Mouse (Mus musculus): ENCODE data around the gene Trim9. TPM values are rescaled to one million over a fixed set of nuclear protein-coding genes. Genes with fewer than 3 reads are reported as not detected.

The Trim9 gene
- polyA plus RNA-seq, 1 experiment from 2014 or later: 0.89 TPM

GRCm38 (mm10) chr12:70350490-70350889 lies 3.1 kb upstream of the Trim9 start:
- 76% methylated on average over 4 of the region's 4 CpGs for WGBS
- H3K36me3 ChIP-seq (ENCODE audit: control insufficient read depth, insufficient read depth): no peaks in the 10 kb centered on the region
- H3K4me3 ChIP-seq (ENCODE audit: low read depth, low read length): no peak overlapping the region
- no peak overlapping the region for H3K27ac ChIP-seq (ENCODE audit: low read depth, low read length)
- no peak for ATAC-seq
- H3K9me3 ChIP-seq (ENCODE audit: control insufficient read depth): no peaks in the 10 kb centered on the region
- H3K4me1 ChIP-seq (replicated peaks; ENCODE audit: control insufficient read depth, insufficient read depth, low read length): 0 out of 2 replicates have a peak, but pooled peaks cover 4% of the 10 kb centered on the region
- no peak overlapping the region for H3K4me2 ChIP-seq (replicated peaks; ENCODE audit: low read depth)
- H3K27me3 ChIP-seq (replicated peaks; ENCODE audit: control insufficient read depth, insufficient read depth, low read length): peaks cover 24% of the 10 kb centered on the region
- TF ChIP-seq CTCF (IDR thresholded peaks at IDR 0.05; ENCODE audit: low read depth): no peak
- H3K9ac ChIP-seq (ENCODE audit: low read depth, low read length): no peak overlapping the region

- H3K9me3 ChIP-seq (ENCODE audit: control insufficient read depth): no peaks in the 10 kb centered on the region
- no peak overlapping the region for H3K27ac ChIP-seq (ENCODE audit: low read depth, low read length)
- H3K4me1 ChIP-seq (replicated peaks; ENCODE audit: control insufficient read depth, insufficient read depth, low read length): 0 out of 2 replicates have a peak, but pooled peaks cover 4% of the 10 kb centered on the region
- TF ChIP-seq CTCF (IDR thresholded peaks at IDR 0.05; ENCODE audit: low read depth): no peak
- no peaks in the 10 kb centered on the region for H3K36me3 ChIP-seq (ENCODE audit: control insufficient read depth, insufficient read depth)
- ATAC-seq: no peak
- H3K27me3 ChIP-seq (replicated peaks; ENCODE audit: control insufficient read depth, insufficient read depth, low read length): peaks cover 30% of the 10 kb centered on the region
- no peak overlapping the region for H3K4me2 ChIP-seq (replicated peaks; ENCODE audit: low read depth)
- no peak overlapping the region for H3K9ac ChIP-seq (ENCODE audit: low read depth, low read length)
- 72% methylated on average over 6 of the region's 6 CpGs for WGBS
- no peak overlapping the region for H3K4me3 ChIP-seq (ENCODE audit: low read depth, low read length)
Measured at GRCm38 (mm10) chr12:70349788-70350187, 2.4 kb upstream of the Trim9 start.

GRCm38 (mm10) chr12:70348026-70348425 lies 612 bp upstream of the Trim9 start:
- no peaks in the 10 kb centered on the region for H3K36me3 ChIP-seq (ENCODE audit: control insufficient read depth, insufficient read depth)
- ATAC-seq: no peak
- no peaks in the 10 kb centered on the region for H3K9me3 ChIP-seq (ENCODE audit: control insufficient read depth)
- WGBS: 14% methylated on average over 8 of the region's 8 CpGs
- H3K27ac ChIP-seq (ENCODE audit: low read depth, low read length): no peak overlapping the region
- H3K4me1 ChIP-seq (replicated peaks; ENCODE audit: control insufficient read depth, insufficient read depth, low read length): 0 out of 2 replicates have a peak, but pooled peaks cover 4% of the 10 kb centered on the region
- H3K4me3 ChIP-seq (ENCODE audit: low read depth, low read length): 0 out of 2 replicates have a peak overlapping the region, but pooled peaks have one; percentile 53
- H3K4me2 ChIP-seq (replicated peaks; ENCODE audit: low read depth): peak overlapping the region; percentile 82
- TF ChIP-seq CTCF (IDR thresholded peaks at IDR 0.05; ENCODE audit: low read depth): no peak
- no peak overlapping the region for H3K9ac ChIP-seq (ENCODE audit: low read depth, low read length)
- H3K27me3 ChIP-seq (replicated peaks; ENCODE audit: control insufficient read depth, insufficient read depth, low read length): peaks cover 30% of the 10 kb centered on the region

- no peak overlapping the region; the same call in 1 of the 2 replicates for H3K9ac ChIP-seq (ENCODE audit: low read depth, low read length)
- ATAC-seq: no peak
- peak; percentile 76 for TF ChIP-seq CTCF (IDR thresholded peaks at IDR 0.05; ENCODE audit: low read depth)
Measured at GRCm38 (mm10) chr12:70346139-70347026, 1.0 kb downstream of the Trim9 start.

GRCm38 (mm10) chr12:70345531-70346138 lies 1.8 kb downstream of the Trim9 start:
- no peak for TF ChIP-seq CTCF (IDR thresholded peaks at IDR 0.05; ENCODE audit: low read depth)
- peak overlapping the region; percentile 82 for H3K4me2 ChIP-seq (replicated peaks; ENCODE audit: low read depth)
- no peaks in the 10 kb centered on the region for H3K36me3 ChIP-seq (ENCODE audit: control insufficient read depth, insufficient read depth)
- peaks cover 30% of the 10 kb centered on the region for H3K27me3 ChIP-seq (replicated peaks; ENCODE audit: control insufficient read depth, insufficient read depth, low read length)
- 0 out of 2 replicates have a peak, but pooled peaks cover 4% of the 10 kb centered on the region for H3K4me1 ChIP-seq (replicated peaks; ENCODE audit: control insufficient read depth, insufficient read depth, low read length)
- 0 out of 2 replicates have a peak overlapping the region, but pooled peaks have one; percentile 53 for H3K4me3 ChIP-seq (ENCODE audit: low read depth, low read length)
- H3K9ac ChIP-seq (ENCODE audit: low read depth, low read length): no peak overlapping the region
- no peaks in the 10 kb centered on the region for H3K9me3 ChIP-seq (ENCODE audit: control insufficient read depth)
- no peak overlapping the region for H3K27ac ChIP-seq (ENCODE audit: low read depth, low read length)
- ATAC-seq: no peak
- 38% methylated on average over 16 of the region's 16 CpGs for WGBS

More at GRCm38 (mm10) chr12:70346139-70347026, 1.0 kb downstream of the Trim9 start:
- H3K27ac ChIP-seq (ENCODE audit: low read depth, low read length): no peak overlapping the region
- peak overlapping the region; percentile 53 for H3K4me3 ChIP-seq (ENCODE audit: low read depth, low read length)
- H3K9me3 ChIP-seq (ENCODE audit: control insufficient read depth): no peaks in the 10 kb centered on the region
- H3K4me1 ChIP-seq (replicated peaks; ENCODE audit: control insufficient read depth, insufficient read depth, low read length): 0 out of 2 replicates have a peak, but pooled peaks cover 4% of the 10 kb centered on the region
- H3K36me3 ChIP-seq (ENCODE audit: control insufficient read depth, insufficient read depth): no peaks in the 10 kb centered on the region
- WGBS: 3% methylated on average over 60 of the region's 60 CpGs
- H3K4me2 ChIP-seq (replicated peaks; ENCODE audit: low read depth): peak overlapping the region; percentile 82
- H3K27me3 ChIP-seq (replicated peaks; ENCODE audit: control insufficient read depth, insufficient read depth, low read length): peaks cover 30% of the 10 kb centered on the region

GRCm38 (mm10) chr12:70335176-70335575 lies 12.2 kb downstream of the Trim9 start:
- no peak overlapping the region for H3K4me3 ChIP-seq (ENCODE audit: low read depth, low read length)
- ATAC-seq: no peak
- TF ChIP-seq CTCF (IDR thresholded peaks at IDR 0.05; ENCODE audit: low read depth): no peak
- no peak overlapping the region for H3K4me2 ChIP-seq (replicated peaks; ENCODE audit: low read depth)
- no peak overlapping the region for H3K9ac ChIP-seq (ENCODE audit: low read depth, low read length)
- H3K9me3 ChIP-seq (ENCODE audit: control insufficient read depth): no peaks in the 10 kb centered on the region
- H3K36me3 ChIP-seq (ENCODE audit: control insufficient read depth, insufficient read depth): no peaks in the 10 kb centered on the region
- WGBS: 54% methylated on average over 5 of the region's 5 CpGs
- no peaks in the 10 kb centered on the region for H3K4me1 ChIP-seq (replicated peaks; ENCODE audit: control insufficient read depth, insufficient read depth, low read length)
- H3K27ac ChIP-seq (ENCODE audit: low read depth, low read length): no peak overlapping the region
- H3K27me3 ChIP-seq (replicated peaks; ENCODE audit: control insufficient read depth, insufficient read depth, low read length): no peaks in the 10 kb centered on the region
